Mouse (Mus musculus) brain, embryonic 14.5 days (tissue): ENCODE measurements around the gene Erbb4.
"Not testable (repeated sequence)": the region's sequence is repeated elsewhere in the genome, so short reads cannot be mapped to it uniquely, and the experiment has no call there.

Experiments used
- CTCF ChIP-seq: fragments of 200-500 bp; IDR thresholded peaks from 2 replicates; pipeline ENCODE4 v1.5.1; 2012; ENCODE audit warnings: inconsistent platforms, mild to moderate bottlenecking, moderate library complexity, borderline replicate concordance; ENCODE audit not compliant: insufficient read depth, insufficient read length; ENCODE audit errors: extremely low read depth
- POLR2A ChIP-seq: fragments of 200-500 bp; IDR thresholded peaks from 2 replicates; pipeline ENCODE4 v1.6.1; 2012; ENCODE audit warnings: mild to moderate bottlenecking, inconsistent platforms, borderline replicate concordance; ENCODE audit not compliant: poor library complexity, insufficient read depth, insufficient read length, severe bottlenecking; ENCODE audit errors: extremely low read depth

DNA sequence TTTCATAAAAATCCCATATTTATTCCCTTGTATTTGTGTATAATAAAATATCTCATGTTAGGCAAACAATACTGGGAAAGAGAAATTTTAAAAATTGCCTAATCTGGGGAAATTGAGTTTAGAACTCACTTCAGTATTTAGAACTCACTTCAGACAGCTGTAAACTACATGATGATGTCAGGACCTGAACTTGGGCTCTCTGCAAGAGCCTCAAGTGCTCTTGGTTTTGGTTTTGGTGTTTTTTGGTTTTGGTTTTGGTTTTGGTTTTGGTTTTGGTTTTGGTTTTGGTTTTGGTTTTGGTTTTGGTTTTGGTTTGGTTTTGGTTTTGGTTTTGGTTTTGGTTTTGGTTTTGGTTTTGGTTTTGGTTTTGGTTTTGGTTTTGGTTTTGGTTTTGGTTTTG, 341.8 kb downstream of the Erbb4 start:
- TF ChIP-seq CTCF, POLR2A: not testable (repeated sequence)
